Mouse (Mus musculus) lung, postnatal 10 days (tissue): ENCODE measurements around the gene Hrk.

ENCODE experiments used
- DNase-seq: peaks from one replicate; pipeline ENCODE4 v3.0.0; 2021

The Hrk gene

DNA sequence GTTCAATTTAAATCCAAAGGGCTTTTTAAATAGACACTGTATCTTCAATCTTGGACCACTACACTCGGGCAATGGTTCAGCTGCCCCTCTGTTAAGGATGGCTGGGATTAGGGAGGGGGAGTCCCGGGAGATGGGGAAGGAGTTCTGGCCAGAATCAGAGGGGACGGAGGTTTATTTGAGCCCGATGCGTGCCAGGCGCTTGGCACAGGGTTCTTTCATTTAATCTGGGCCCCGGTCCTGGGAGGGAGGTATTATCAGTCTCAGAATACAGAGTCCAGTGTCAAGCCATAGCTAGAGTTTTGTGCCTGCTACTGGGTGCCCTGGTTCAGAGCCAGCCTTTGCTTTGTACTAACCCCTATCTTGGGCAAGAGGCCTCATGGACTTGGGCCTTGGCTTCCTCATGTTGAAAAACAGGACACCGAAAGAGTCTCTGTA lies 3.1 kb downstream of the Hrk start:
- DNase-seq = no peak

DNA sequence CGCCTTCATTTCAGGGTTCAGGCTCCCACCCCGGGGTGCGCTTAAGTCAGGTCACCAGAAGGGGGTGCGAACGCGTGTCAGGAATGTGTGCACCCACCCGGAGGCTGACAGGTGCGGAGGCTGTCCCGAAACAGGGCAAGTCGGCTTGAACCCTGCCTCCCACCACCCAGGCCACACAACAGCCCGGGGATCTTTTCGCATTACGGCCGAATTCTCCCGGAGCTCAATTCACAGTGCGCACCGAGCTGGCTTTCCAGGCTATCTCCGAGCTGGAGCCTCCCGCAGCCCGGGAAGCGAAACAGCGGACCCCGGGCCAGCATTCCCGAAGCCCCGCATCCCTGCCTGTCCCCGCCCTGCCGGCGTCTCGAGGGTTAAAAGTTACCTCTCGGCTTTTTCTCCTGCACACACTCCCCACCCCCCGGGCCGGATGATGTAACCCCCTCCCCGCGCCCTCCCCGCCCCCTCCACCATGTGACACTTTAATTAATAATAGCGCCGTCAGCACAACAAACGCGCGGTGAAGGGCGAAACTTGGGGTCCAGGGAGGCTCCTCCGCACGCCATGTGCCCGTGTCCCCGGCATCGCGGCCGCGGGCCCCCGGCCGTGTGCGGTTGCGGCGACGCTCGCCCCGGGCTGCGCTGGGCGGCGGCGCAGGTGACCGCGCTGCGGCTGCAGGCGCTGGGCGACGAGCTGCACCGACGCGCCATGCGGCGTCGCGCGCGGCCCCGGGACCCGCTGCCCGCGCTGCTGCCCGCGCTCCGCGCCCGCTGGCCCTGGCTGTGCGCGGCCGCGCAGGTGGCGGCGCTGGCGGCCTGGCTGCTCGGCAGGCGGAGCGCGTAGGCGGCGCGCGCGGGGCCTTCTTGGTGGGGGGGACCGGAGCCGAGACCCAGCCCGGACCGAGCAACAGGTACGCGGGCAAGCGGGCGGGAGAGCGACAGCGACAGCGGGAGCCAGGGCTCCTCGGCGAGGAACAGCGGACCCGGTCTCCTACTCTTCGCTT lies 5.1 kb downstream of the Hrk start:
- DNase-seq = no peak

DNA sequence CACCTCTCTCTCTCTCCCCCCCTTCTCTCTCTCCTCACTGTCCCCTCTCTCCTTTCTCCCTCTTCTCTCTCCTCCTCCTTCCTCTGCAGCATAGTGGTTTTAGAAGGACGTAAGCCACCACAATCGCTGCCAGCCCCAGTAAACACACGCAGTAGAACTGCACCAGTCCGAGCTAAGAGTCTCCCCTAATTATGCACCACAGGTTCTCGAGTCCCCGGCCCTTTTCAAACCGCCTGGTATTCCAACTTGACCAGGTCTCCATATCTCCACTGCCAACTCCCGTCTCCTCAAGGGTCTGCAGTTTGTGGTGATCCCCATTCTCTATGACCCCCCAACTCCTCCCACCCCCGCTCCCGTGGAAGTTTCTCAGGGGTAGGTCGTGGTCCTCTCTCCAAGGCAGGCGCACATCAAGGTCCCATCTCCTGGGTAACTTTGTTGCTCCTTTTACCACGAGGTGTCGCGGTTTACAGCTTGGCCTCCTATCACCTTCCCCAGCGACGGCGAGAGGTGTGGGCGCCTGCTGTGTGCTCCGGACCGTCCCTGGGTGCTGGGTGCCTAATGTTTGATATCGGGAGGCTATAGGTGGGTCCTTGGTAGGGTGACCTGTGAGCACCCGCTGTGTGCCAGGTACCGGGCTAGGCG lies 6.6 kb downstream of the Hrk start:
- no peak for DNase-seq

DNA sequence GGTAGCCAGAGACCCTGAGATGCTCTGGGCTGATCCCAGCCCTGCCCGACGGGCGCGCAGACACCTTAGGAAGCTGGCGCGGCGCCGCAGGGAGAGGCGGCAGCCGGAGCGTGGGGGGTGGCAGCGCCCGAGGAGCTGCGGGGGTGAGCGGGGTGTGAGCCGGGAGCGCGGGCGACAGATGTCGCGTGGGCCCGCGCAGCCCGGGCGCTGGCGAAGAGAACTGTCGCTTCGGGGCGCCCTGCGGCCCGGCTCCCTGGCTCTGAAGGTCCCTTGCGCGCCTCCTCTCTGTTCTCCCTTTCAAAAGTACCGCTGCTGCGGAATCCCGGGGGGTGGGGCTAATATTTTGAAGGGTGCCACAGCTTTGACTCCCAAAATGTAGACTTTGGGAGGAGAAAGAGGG lies 7.2 kb downstream of the Hrk start:
- no peak for DNase-seq

DNA sequence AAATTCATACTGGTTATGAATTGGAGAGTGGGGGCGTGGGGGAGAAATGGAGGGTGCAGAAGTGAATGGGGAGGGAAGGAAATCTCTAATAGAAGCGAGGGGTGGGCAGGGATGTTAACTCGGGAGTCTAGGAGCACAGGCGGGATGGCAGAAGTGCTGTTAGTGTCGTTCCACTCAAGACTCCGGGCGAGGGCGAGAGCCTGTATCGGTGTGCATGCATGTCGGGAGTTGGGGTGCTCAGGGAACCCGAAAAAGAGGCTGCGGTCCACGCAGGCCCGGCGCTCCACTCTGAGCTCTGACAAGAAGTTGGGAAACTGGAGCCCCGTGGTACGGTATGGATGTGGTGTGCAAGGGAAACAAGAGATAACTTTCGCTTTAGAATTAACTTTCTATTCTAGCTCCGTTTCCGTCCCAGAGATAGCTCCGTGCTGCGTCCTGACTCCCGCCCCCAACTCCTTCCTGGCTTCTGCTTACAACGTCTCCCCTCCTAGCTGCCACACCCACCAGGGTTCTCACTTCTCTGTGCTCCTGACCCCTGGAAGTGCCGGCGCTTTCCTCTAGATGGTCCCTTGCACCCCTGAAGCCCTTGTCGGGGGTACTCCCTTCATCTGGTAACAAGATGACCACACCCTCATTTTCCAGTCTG lies 7.8 kb downstream of the Hrk start:
- DNase-seq = no peak

DNA sequence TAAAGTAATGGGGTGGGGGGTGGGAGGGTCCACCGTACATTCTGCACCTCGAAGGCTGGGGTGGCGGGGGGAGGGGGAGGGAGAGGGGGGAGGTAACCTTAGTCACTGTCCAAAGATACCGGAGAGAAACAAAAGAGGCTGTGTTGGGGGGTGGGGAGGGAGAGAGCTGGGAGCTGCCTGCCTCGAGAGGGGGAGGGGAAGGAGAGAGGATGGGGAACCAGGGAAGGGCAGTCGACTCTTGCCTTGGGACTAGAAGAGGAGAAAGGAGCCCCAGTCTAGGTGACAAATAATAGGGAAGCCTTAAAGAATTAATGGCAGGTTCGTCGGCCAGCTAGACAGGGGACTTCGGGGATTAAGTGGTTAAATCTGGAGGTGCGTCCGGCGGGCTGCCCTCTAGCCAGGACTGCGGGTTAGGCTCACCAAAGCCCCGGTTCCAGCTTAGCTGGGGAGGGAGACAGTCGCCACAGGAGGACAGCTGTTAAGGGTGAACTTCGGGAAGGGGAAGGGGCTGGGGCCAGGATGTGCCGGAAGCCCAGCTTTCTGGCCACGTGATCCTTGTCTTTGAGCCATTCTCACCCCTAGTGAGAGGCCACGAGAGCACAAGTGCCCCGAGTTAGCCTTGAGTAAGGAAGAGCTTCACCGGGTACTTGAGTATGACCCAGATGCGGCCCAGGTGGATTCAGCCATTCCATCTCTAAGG lies 10.0 kb downstream of the Hrk start:
- no peak for DNase-seq

DNA sequence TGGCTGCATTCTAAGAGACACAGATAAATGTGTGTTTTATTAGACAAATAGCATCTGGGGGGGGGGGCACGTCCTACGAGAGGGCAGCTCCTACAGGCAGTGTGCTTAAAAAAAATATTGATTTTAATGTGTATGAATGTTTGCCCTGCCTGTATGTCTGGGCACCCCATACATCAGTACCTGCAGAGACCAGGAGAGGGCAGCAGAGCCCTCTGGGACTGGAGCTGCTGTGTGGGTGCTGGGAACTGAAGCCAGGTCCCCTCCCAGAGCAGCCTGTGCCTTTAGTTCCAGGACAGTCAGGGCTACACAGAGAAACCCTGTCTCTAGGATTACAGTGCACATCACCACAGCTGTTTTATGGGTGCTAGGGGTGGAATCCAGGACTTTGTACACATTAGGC lies 10.7 kb downstream of the Hrk start:
- no peak for DNase-seq

DNA sequence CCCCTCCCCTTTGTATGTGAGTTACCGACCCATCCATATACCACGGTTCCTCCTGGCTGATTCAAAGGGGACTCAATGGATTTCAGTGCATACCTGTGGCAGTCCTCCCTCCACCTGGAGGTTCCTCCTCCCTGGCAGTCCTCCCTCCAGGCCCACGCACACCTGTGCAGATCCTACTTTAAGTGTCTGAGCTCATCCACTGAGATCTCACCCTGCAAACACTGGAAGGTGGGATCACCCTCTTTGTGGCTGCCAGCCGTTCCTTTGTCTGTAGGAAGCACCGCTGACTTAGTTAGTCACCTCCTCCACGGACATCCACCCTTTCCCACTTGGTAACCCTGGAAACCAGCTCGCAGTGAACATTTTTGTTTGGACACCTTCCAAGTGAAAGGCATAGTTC lies 13.2 kb downstream of the Hrk start:
- DNase-seq = no peak

DNA sequence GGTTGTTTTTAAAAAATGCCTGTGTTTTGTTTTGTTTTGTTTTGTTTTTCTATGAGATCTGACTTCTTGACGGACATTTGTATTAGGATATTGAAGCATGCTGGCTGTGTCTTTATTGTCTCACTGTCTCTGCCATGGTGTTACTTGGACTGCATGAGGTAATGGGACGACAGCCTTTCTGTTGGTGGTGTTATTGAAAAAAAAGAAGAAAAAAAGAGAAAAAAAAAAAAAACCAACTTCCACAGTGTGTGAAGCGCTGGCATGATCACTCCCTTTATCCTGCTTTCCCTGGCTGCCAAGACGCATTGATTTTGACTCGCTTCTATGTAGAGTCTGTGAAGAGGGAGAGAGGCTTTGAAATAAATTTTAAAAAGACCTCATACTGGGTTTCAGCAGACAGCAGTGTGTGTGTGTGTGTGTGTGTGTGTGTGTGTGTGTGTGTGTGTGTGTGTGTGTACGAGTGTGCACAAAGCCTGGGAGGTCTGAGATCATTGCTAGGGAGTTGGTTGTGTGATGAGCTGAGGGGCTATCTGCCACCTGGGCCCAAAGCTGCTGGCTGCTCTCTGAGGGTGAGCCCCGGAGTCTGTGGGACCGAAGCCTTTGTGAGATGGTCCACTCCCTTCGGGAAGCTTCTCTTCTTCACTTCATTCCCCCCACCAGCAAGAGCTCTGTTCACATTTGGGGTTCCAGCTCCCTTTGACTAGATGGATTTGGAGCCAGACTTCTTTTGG lies 22.6 kb downstream of the Hrk start:
- no peak for DNase-seq

DNA sequence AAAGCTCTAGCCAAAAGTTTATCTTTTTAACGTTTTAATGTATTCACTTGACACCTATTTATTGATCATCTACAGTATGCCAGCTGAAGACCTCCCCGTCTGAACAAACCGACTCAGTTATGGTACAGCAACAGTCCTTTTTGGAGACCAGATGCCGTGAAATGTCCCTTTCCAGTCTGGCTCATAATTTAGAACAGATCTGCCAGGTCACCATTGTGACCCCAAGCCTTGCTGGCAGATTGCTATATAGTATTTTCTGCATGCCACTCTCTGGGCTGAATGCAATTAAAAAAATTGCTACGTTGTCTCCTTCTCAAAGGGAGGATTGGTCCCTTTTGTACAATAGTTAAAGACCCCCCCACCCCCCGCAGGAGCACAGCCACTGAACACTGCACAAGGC lies 23.9 kb downstream of the Hrk start:
- no peak for DNase-seq

DNA sequence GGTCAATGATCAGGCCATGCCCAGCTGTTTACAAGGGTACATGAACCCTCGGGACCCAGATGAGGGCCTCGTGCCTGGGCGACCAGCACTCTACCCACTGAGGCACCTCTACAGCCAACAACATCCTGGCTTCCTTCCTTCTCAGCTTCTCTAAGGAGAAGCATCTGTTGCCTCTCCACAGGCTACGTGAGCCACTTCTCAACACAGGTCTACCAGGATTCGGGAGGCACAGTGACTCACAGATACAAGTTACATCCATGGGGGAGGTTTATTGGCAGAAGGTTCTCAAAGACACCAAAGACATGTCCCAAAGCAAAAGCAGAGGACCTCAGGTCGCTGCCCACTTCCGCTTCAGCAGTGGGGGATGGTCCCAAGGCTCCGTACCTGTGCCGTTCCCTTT lies 26.0 kb downstream of the Hrk start:
- DNase-seq = no peak

DNA sequence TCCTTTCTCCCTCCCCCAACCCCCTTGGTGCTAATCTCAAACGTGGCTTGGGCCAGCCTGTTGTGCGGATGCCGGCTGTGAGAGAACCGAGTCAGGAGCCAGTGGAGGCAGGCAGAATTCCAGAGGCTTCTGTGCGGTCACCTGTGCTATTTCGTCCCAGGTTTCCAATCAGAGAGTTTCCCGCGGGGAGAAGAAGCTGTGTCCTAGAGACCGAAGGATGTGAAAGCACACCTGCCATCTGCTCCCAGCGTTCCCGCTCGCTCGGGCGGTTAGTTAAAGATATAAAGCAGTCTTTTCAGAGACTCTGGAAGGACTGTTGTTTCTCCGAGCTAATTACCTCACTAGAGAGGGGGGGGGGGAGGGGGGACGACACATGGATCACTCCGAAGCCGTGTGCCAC lies 27.8 kb downstream of the Hrk start:
- no peak for DNase-seq

DNA sequence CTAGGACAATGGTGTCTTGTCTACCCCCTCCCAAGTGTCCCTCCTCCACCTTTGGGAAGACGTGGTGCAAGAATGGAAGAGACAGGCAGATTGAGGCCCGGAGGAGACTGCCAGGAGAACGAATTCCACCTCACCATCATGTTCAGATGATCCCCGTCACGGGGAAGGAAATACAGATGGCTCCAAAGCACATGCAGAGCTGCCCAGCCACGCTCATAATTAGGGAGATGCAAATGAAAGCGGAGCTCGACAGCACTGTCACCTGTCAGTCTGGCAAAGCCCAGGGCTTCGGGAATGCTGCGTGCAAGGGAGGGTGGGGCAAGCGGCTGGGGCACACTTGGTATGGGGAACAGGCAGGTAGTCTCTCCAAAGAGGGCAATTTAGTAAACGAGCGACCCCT lies 33.0 kb downstream of the Hrk start:
- DNase-seq = no peak

DNA sequence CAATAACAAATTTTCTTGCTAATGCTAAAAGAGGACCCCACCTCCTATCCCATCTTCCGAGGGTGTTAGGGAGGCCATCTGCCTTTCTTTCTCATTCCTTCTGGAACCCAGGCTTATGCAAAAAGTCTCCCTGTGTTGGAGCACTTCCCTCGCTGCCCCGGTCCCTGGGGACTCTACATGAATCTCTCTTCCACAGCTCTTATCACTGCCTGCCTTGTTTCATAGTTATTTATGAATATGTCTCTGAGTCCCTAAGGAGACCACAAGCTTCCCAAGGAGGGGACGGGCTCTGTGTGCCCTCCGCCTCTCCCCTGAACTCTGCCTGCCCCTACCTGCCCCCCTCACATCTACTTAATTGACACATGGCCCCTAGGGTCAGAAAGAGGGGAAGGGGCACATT lies 35.2 kb downstream of the Hrk start:
- no peak for DNase-seq

DNA sequence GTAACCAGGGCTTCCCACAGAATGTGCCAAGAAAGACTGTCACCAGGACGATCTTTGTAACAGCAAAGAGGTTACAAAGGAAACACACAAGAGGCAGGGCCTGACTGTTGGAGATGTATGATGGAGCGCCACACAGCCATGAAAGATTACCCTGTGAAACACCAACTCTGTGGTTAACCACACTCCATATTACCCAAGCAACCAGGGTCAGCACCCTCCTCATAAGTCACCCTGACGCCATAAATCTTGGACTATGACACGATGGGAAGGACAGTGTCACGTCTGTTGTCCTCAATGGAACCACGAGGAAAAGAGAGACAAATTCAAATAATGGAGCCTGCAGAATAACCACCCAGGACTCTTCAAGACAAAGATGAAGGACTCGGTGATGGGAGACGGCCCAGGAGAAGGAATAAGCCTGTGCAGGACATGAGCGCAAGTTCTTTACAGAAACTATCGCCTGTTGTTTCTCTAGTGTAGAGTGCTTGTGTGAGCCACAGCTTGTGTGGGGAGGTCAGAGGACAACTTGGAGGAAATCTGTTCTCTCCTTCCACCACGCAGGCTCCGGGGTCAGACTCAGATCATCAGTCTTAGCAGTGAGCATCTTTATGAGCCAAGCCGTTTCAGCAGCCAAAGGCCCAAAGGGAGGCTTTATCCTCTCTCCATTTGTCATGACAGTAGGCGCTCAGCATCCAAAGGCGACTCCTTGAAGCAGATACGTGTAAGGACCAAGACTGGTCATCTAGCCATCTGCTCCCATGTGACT lies 40.4 kb downstream of the Hrk start:
- DNase-seq = no peak

DNA sequence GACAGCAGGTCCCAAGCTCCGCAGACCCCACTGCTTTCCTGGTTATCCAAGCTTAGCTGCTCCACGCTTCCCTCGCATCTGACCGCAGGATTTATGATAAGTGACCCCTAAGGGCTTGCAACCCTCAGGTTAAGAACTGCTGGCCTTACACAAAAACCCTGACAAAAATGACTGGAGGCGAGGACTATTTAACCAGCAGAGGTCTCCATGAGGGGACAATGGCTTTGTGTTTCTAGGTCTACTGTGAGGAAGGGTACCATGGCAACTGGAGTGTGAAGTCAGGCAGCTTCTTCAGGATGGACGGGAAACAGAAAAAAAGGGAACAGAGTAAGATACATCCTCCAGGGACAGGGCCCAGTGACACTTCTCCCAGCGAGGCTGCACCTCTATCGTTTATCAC lies 41.4 kb downstream of the Hrk start:
- no peak for DNase-seq

DNA sequence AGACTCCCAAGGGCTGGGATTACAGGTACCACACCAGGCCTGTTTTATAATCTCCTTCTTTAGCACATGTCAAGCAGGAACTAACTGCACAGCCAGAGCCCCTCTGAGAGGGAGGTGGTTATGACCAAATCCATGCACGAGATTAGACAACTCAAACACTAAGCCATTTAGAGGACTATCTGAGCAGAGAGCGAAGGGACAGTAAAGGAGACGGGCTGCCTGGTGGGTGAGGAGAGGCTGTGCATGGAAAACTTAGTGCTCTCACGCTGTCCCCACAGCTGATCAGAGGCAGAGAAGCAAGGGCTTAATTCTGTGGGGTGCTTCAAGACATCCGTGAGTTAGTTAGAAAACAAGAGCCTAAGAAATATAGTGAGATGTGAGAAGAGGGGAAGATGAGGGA lies 49.6 kb downstream of the Hrk start:
- no peak for DNase-seq

DNA sequence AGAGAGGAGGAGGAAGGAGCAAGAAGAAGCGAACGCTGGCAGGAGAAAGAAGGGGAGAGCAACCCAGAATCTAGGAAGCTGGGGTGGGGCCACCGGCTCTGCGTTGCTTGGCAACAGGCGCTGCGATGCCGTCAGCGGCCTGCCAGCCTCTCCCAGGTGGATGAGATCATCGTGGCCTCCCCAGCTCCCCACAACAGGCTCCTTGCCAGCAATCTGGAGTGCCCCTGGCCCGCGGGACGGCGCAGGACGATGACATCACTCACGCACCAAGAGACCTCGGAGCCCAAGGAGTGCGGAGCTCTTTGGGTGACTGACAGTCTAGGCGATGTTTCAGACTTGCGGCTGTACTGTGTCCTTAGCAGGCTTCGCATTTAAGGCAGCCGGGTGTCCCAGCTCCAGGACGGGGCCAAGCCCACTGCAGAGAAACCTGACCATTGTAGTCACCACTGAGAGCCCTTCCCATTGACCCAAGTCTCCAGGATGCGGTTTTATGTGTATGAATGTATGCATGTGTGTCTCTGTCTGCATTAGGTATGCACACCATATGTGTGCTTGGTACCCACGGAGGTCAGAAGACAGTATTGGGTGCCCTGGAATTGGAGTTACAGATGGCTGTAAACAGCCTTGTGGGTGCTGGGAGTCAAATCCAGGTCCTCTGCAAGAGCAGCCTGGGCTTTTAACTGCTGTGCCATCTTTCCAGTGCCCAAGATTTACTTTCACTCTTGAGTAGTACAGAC lies 50.1 kb downstream of the Hrk start:
- peak; percentile 90 for DNase-seq

DNA sequence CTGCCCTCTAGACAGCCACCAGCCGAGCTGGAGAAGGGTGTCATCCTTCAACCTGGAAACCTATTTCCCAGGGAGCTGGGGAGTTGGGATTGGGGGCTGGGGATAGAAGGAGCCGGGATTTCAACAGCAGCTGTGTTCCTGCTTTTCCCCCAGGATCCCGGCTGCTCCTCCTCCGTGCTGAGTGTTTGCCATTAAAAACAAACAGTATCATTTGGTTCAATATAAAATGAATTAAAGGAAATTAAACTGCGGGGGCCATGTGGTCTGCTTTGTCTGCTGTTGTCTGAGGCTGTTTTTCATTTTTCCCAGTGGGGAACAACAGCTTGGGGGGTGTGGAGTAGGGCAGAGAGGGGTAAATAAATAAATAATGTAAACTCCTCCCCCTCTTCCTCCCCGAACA lies 53.0 kb downstream of the Hrk start:
- DNase-seq = no peak

DNA sequence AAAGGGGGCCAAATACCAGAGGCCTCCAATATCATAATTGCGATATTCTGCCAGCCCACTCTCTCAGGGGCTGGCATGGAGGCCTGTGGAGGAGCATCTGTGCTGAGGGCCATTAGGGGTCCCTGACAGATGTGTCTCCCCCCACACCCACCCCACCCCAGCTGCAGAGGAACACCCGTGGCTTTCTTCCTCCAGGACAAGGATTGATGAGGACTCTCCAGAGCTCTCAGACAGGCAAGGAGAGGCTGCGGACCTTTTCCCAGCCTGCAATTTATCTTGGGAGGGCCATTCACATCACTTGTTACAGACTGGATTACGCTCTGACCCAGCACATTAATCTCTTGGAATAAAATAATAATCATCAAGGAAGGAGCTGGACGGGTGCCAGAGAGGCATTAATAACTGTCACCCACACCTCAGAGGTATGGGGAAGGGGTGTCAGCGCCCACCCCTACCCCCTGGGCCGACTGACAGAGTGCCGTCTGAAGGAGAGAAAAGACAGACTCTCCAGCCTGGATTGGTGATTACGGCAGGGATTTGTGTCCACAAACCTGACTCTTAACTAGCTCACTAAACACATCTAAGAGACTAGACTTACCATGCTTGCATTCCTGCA lies 58.8 kb downstream of the Hrk start:
- no peak for DNase-seq
